Mouse (Mus musculus): ENCODE data around the gene Pigr. TPM values are rescaled to one million over a fixed set of nuclear protein-coding genes. Genes with fewer than 3 reads are reported as not detected.

Pigr gene
- polyA plus RNA-seq, 1 experiment from 2014 or later = not detected

DNA sequence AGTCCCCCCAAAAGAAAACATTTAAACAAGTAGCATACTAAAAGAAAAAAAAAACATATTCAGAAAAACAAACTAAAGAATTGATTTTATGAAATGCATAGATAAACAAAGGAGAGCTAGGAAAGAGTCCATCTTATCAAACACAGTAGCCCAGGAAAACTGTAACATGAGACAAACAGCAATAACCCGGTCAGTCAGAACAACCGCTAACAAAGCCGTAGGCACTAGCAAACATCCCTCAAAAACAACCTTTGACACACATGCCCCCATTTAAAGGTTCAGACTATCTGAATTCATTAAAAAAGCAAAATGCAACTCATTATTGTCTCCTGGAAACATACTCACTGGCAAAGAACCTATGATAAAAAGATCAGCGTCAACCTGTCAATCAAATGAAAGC lies 31.0 kb downstream of the Pigr start:
- Histone ChIP-seq H3K4me3 (ENCODE audit: low read depth, low read length) (no peak overlapping the region), H3K36me3 (ENCODE audit: control insufficient read depth, insufficient read depth, low read length) (no peaks in the 10 kb centered on the region), H3K9ac (ENCODE audit: low read depth, low read length) (no peak overlapping the region), H3K4me1 (ENCODE audit: control insufficient read depth, insufficient read depth, low read length) (no peaks in the 10 kb centered on the region), H3K27me3 (ENCODE audit: control insufficient read depth, insufficient read depth, low read length) (no peaks in the 10 kb centered on the region), H3K9me3 (replicated peaks; ENCODE audit: control insufficient read depth, low read length) (no peaks in the 10 kb centered on the region), H3K27ac (ENCODE audit: low read depth, low read length) (no peak overlapping the region), H3K4me2 (no peak overlapping the region)
- WGBS (ENCODE audit: insufficient replicate concordance) = 85% methylated on average over 4 of the region's 4 CpGs
- no peak for ATAC-seq (replicated peaks; ENCODE audit: insufficient number of reproducible peaks, low FRiP score, low TSS enrichment)

- no peak for ATAC-seq (replicated peaks; ENCODE audit: insufficient number of reproducible peaks, low FRiP score, low TSS enrichment)
- Histone ChIP-seq H3K4me2 (no peak overlapping the region), H3K4me3 (ENCODE audit: low read depth, low read length) (no peak overlapping the region), H3K4me1 (ENCODE audit: control insufficient read depth, insufficient read depth, low read length) (no peaks in the 10 kb centered on the region), H3K36me3 (ENCODE audit: control insufficient read depth, insufficient read depth, low read length) (no peaks in the 10 kb centered on the region), H3K9ac (ENCODE audit: low read depth, low read length) (no peak overlapping the region), H3K27ac (ENCODE audit: low read depth, low read length) (no peak overlapping the region), H3K27me3 (ENCODE audit: control insufficient read depth, insufficient read depth, low read length) (no peaks in the 10 kb centered on the region), H3K9me3 (replicated peaks; ENCODE audit: control insufficient read depth, low read length) (no peaks in the 10 kb centered on the region)
- 75% methylated on average over 4 of the region's 4 CpGs for WGBS (ENCODE audit: insufficient replicate concordance)
Observed at GRCm38 (mm10) chr1:130864238-130864637, 37.8 kb downstream of the Pigr start.

DNA sequence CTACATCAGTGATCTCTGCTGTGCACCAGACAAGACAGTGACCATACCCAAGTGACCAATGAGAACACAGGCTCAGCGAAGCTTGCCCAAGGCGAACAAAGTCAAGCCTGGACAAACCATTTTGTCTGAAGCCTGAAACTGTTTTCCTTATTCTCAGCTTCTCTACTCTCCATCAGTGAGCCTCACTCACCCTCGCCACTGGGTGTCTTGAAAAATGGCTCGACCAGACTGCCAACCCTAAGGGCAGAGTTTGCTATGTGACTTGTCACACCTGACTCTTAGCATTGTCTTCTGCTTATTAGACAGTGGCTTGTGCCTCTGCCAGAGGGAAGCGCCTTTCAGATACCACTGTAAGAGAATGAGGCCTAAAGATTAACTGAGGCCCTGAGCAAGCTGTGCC lies 38.3 kb downstream of the Pigr start:
- H3K36me3 ChIP-seq (ENCODE audit: control insufficient read depth, insufficient read depth, low read length) = no peaks in the 10 kb centered on the region
- 82% methylated on average over 5 of the region's 5 CpGs for whole genome bisulfite sequencing (ENCODE audit: insufficient replicate concordance)
- no peaks in the 10 kb centered on the region for H3K4me1 ChIP-seq (ENCODE audit: control insufficient read depth, insufficient read depth, low read length)
- no peak overlapping the region for H3K4me2 ChIP-seq
- H3K27ac ChIP-seq (ENCODE audit: low read depth, low read length) = no peak overlapping the region
- H3K4me3 ChIP-seq (ENCODE audit: low read depth, low read length) = no peak overlapping the region
- no peaks in the 10 kb centered on the region for H3K27me3 ChIP-seq (ENCODE audit: control insufficient read depth, insufficient read depth, low read length)
- no peak overlapping the region for H3K9ac ChIP-seq (ENCODE audit: low read depth, low read length)
- no peaks in the 10 kb centered on the region for H3K9me3 ChIP-seq (replicated peaks; ENCODE audit: control insufficient read depth, low read length)
- no peak for ATAC-seq (replicated peaks; ENCODE audit: insufficient number of reproducible peaks, low FRiP score, low TSS enrichment)

DNA sequence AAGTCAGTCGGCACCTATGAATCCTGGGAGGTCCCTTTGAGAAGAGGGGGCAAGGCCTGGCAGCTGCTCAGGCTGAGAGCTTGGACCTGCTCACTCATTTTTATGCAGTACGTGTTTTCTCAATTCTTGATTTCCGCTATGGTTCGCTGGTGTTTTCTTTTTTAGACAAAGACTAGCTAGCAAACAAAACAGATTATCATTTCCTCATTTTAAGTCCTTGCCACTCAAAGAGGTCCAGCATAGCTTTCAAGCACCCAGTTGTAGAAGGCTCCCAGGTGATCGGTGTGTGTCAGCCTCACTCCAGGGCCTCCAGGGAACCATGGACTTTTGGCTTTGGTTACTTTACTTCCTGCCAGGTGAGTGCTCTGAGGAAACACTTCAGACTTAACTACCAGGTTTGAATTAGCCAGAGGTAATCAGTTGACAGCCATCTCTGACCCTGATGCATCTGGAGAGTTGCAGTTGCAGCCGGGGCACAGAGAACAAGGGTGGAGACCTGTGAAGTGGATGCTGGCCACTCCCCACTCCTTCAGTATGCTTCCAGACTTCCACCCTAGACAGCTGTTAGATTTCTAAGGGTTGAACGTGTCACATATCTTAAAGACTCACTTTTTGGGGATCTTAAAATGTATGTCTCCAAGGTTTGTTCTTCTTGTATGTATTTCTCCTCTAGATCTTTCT lies 39.2 kb downstream of the Pigr start, which contains the start of gene Fcmr:
Gene Fcmr (plus strand): TSS at position 129 of the 681 bp plus-strand sequence.
- Histone ChIP-seq H3K4me3 (ENCODE audit: low read depth, low read length) (no peak within 1 kb of the TSS), H3K4me1 (ENCODE audit: control insufficient read depth, insufficient read depth, low read length) (no peaks in the 10 kb centered on the region), H3K27me3 (ENCODE audit: control insufficient read depth, insufficient read depth, low read length) (no peaks in the 10 kb centered on the region), H3K4me2 (no peak within 1 kb of the TSS), H3K9ac (ENCODE audit: low read depth, low read length) (no peak within 1 kb of the TSS), H3K9me3 (replicated peaks; ENCODE audit: control insufficient read depth, low read length) (no peaks in the 10 kb centered on the region), H3K36me3 (ENCODE audit: control insufficient read depth, insufficient read depth, low read length) (no peaks in the 10 kb centered on the region), H3K27ac (ENCODE audit: low read depth, low read length) (no peak within 1 kb of the TSS)
- 79% methylated on average over 7 of the region's 7 CpGs for WGBS (ENCODE audit: insufficient replicate concordance)
- ATAC-seq (replicated peaks; ENCODE audit: insufficient number of reproducible peaks, low FRiP score, low TSS enrichment) = no peak

DNA sequence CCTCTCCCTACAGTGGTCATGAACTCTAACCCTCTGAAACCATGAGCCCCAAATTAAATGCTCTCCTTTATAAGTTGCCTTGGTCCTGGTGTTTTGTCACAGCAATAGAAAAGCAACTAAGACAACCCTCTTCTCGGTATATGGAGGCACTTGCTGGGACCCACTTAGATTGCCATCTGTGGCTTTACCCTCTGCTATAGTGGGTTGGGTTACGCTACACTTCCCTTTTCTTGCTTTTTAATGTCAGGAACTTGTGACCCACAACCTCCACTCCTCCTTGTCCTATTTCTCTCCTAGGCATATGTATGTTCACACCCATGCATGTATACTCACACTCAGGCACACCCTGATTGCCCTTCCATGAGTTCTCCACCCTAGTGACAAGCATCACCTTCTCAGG lies 46.4 kb downstream of the Pigr start:
- Histone ChIP-seq H3K27ac (ENCODE audit: low read depth, low read length) (no peak overlapping the region), H3K4me1 (ENCODE audit: control insufficient read depth, insufficient read depth, low read length) (no peaks in the 10 kb centered on the region), H3K4me2 (no peak overlapping the region), H3K9ac (ENCODE audit: low read depth, low read length) (no peak overlapping the region), H3K36me3 (ENCODE audit: control insufficient read depth, insufficient read depth, low read length) (no peaks in the 10 kb centered on the region), H3K9me3 (replicated peaks; ENCODE audit: control insufficient read depth, low read length) (no peaks in the 10 kb centered on the region), H3K4me3 (ENCODE audit: low read depth, low read length) (no peak overlapping the region), H3K27me3 (ENCODE audit: control insufficient read depth, insufficient read depth, low read length) (peaks cover 8% of the 10 kb centered on the region)
- ATAC-seq (replicated peaks; ENCODE audit: insufficient number of reproducible peaks, low FRiP score, low TSS enrichment) = no peak
- WGBS (ENCODE audit: insufficient replicate concordance) = 78% methylated on average over 2 of the region's 2 CpGs

- no peaks in the 10 kb centered on the region for H3K9me3 ChIP-seq (replicated peaks; ENCODE audit: control insufficient read depth, low read length)
- peaks cover 22% of the 10 kb centered on the region for H3K27me3 ChIP-seq (ENCODE audit: control insufficient read depth, insufficient read depth, low read length)
- H3K27ac ChIP-seq (ENCODE audit: low read depth, low read length) = no peak overlapping the region
- H3K9ac ChIP-seq (ENCODE audit: low read depth, low read length) = no peak overlapping the region
- H3K4me3 ChIP-seq (ENCODE audit: low read depth, low read length) = no peak overlapping the region
- no peak overlapping the region for H3K4me2 ChIP-seq
- 0 out of 2 replicates have a peak, but pooled peaks cover 2% of the 10 kb centered on the region for H3K4me1 ChIP-seq (ENCODE audit: control insufficient read depth, insufficient read depth, low read length)
- WGBS (ENCODE audit: insufficient replicate concordance) = 28% methylated on average over 3 of the region's 3 CpGs
- ATAC-seq (replicated peaks; ENCODE audit: insufficient number of reproducible peaks, low FRiP score, low TSS enrichment) = no peak; the same call in 1 of the 2 replicates
- no peaks in the 10 kb centered on the region for H3K36me3 ChIP-seq (ENCODE audit: control insufficient read depth, insufficient read depth, low read length)
Observed at GRCm38 (mm10) chr1:130875139-130875538, 48.7 kb downstream of the Pigr start.

- H3K9ac ChIP-seq (ENCODE audit: low read depth, low read length) = no peak overlapping the region
- 0 out of 2 replicates have a peak, but pooled peaks cover 2% of the 10 kb centered on the region for H3K4me1 ChIP-seq (ENCODE audit: control insufficient read depth, insufficient read depth, low read length)
- peaks cover 24% of the 10 kb centered on the region for H3K27me3 ChIP-seq (ENCODE audit: control insufficient read depth, insufficient read depth, low read length)
- no peaks in the 10 kb centered on the region for H3K36me3 ChIP-seq (ENCODE audit: control insufficient read depth, insufficient read depth, low read length)
- 53% methylated on average over 3 of the region's 3 CpGs for WGBS (ENCODE audit: insufficient replicate concordance)
- no peaks in the 10 kb centered on the region for H3K9me3 ChIP-seq (replicated peaks; ENCODE audit: control insufficient read depth, low read length)
- H3K27ac ChIP-seq (ENCODE audit: low read depth, low read length) = no peak overlapping the region
- no peak overlapping the region for H3K4me3 ChIP-seq (ENCODE audit: low read depth, low read length)
- ATAC-seq (replicated peaks; ENCODE audit: insufficient number of reproducible peaks, low FRiP score, low TSS enrichment) = no peak
- H3K4me2 ChIP-seq = no peak overlapping the region
Observed at GRCm38 (mm10) chr1:130875910-130876309, 49.4 kb downstream of the Pigr start.

DNA sequence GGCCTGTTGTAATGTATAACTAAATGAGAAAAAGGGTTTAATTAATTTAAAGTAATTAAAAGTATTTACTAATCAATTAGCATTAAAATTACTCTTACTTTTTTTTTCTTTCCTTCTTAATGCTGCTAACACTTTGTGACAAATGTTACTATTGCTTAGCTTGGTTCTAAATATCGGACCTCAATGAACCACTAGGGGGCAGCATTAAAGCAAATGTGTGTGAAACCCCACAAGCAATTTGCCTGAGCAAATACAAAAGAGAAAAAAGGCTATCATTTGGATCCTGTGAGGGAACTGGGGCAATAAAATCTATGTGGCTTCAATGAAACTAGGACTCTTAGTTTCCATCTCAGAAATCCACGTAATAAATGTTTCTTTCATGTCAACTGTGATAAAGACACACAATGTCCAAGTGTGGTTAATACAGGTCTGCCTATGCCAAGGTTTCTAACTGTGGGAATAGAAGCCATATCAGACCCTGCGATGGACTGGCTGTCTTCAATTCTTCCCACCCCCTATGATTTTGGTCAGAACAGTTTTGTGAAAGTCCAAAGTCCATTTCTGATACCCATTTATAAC lies 50.5 kb downstream of the Pigr start:
- Histone ChIP-seq H3K4me1 (ENCODE audit: control insufficient read depth, insufficient read depth, low read length) (0 out of 2 replicates have a peak, but pooled peaks cover 2% of the 10 kb centered on the region), H3K9me3 (replicated peaks; ENCODE audit: control insufficient read depth, low read length) (no peaks in the 10 kb centered on the region), H3K27me3 (ENCODE audit: control insufficient read depth, insufficient read depth, low read length) (peaks cover 24% of the 10 kb centered on the region), H3K4me3 (ENCODE audit: low read depth, low read length) (no peak overlapping the region), H3K27ac (ENCODE audit: low read depth, low read length) (no peak overlapping the region), H3K36me3 (ENCODE audit: control insufficient read depth, insufficient read depth, low read length) (no peaks in the 10 kb centered on the region), H3K4me2 (no peak overlapping the region), H3K9ac (ENCODE audit: low read depth, low read length) (no peak overlapping the region)
- ATAC-seq (replicated peaks; ENCODE audit: insufficient number of reproducible peaks, low FRiP score, low TSS enrichment) = no peak
- WGBS (ENCODE audit: insufficient replicate concordance) = 20% methylated on average over 3 of the region's 3 CpGs
